Mouse (Mus musculus): ENCODE data around the gene Psd.

DNA sequence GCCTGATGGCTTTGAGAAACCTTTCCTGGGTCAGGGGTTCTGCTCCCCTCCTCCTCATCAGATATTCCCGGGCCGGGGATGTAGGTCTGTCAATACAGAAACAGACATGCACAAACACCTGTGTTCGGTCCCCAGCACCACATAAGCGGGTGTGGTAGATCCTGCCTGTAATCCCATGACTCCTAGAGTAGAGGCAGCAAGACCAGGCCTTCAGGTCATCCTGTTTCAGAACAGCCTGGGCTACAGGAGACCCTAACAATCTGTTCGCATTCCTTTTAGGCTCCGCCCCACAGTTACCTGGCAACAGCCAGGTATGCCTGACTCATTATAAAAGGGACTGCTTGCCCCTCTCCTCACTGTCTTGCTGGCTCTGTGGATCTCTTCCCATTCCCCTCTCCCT is 22.6 kb upstream of the Psd start:
- TF ChIP-seq CTCF (IDR thresholded peaks at IDR 0.05; ENCODE audit: low read depth, low read length) (no peak), POLR2A (IDR thresholded peaks at IDR 0.05; ENCODE audit: borderline replicate concordance, low read depth, low read length) (no peak)
